Mouse (Mus musculus) adrenal gland, adult (tissue): Measurements from ENCODE around the gene Gm2956.
A peak's percentile ranks its signal among the peaks of the same experiment; 100 is the strongest.
"Not testable (repeated sequence)": the region's sequence is repeated elsewhere in the genome, so short reads cannot be mapped to it uniquely, and the experiment has no call there.

ENCODE experiments used
- DNase-seq, 2 experiments: peaks; one replicate each; pipeline ENCODE4 v3.0.0; 2022 to 2023; ENCODE audit warnings: low spot score in 1 of 2; ENCODE audit not compliant: inconsistent age in 2 of 2

Gene Gm2956

GRCm38 (mm10) chr14:3332087-3332677 lies at the start of gene Gm2956:
Gene Gm2956 (plus strand): TSS chr14:3332627.
- peak in 1 of 2 experiments; percentile 15 for DNase-seq

GRCm38 (mm10) chr14:3333406-3333805 lies 979 bp downstream of the Gm2956 start:
- peak in 1 of 2 experiments; percentile 16 for DNase-seq

- not testable (repeated sequence) for DNase-seq
Measured at GRCm38 (mm10) chr14:3394793-3395192, 62.4 kb downstream of the Gm2956 start, which contains the start of gene Gm10413. Gene Gm10413 (plus strand): TSS chr14:3395093.
